Mouse (Mus musculus) midbrain, embryonic 13.5 days (tissue): ENCODE measurements around the gene Dtymk. TPM values are rescaled to one million over a fixed set of nuclear protein-coding genes. Genes with fewer than 3 reads are reported as not detected.
"Not testable (repeated sequence)": the region's sequence is repeated elsewhere in the genome, so short reads cannot be mapped to it uniquely, and the experiment has no call there.

Source experiments
- ATAC-seq: fragments of 200-750 bp; cut with Nextera tagmentation; 2 replicates; pipeline ENCODE4 v1.8.0; 2017; ENCODE audit warnings: mild to moderate bottlenecking, moderate TSS enrichment, moderate library complexity
- H3K27ac ChIP-seq: fragments of 300-500 bp; sonication (generic); 2 replicates; pipeline ENCODE4 v1.5.1; 2015; ENCODE audit warnings: inconsistent platforms, mild to moderate bottlenecking, moderate library complexity
- H3K27me3 ChIP-seq: fragments of 300-500 bp; sonication (generic); 2 replicates; pipeline ENCODE4 v1.6.1; 2015; ENCODE audit warnings: mild to moderate bottlenecking, inconsistent platforms
- H3K36me3 ChIP-seq: fragments of 300-500 bp; sonication (generic); 2 replicates; pipeline ENCODE4 v1.6.1; 2015; ENCODE audit warnings: mild to moderate bottlenecking, inconsistent platforms
- H3K4me1 ChIP-seq: fragments of 300-500 bp; sonication (generic); replicated peaks from 2 replicates; pipeline ENCODE4 v1.6.1; 2015; ENCODE audit warnings: inconsistent platforms
- H3K4me2 ChIP-seq: fragments of 300-500 bp; sonication (generic); replicated peaks from 2 replicates; pipeline ENCODE4 v1.6.1; 2015; ENCODE audit warnings: moderate library complexity, mild to moderate bottlenecking, inconsistent platforms
- H3K4me3 ChIP-seq: fragments of 300-500 bp; sonication (generic); replicated peaks from 2 replicates; pipeline ENCODE4 v1.5.1; 2015; ENCODE audit warnings: mild to moderate bottlenecking, inconsistent platforms
- H3K9ac ChIP-seq: fragments of 300-500 bp; sonication (generic); replicated peaks from 2 replicates; pipeline ENCODE4 v1.6.1; 2015; ENCODE audit warnings: mild to moderate bottlenecking, inconsistent platforms
- H3K9me3 ChIP-seq: fragments of 300-500 bp; sonication (generic); 2 replicates; pipeline ENCODE4 v1.6.1; 2016; ENCODE audit warnings: mild to moderate bottlenecking, inconsistent platforms
- WGBS: fragments of 180-500 bp; shearing (Covaris S2); methylation state at CpG from one replicate; pipeline ENCODE4 v1.1.7; 2015; 5-methylcytosine and 5-hydroxymethylcytosine counted together
- polyA plus RNA-seq: library from polyadenylated mRNA; unstranded; fragments of >200 nt; fragmentation: Nextera tagmentation; extraction: Ambion mirVana; gene quantifications from 2 replicates; pipeline ENCODE4 v1.2.1, GENCODE M21; 2015

Dtymk gene
- 172 and 175 TPM in 2 replicates for polyA plus RNA-seq

DNA sequence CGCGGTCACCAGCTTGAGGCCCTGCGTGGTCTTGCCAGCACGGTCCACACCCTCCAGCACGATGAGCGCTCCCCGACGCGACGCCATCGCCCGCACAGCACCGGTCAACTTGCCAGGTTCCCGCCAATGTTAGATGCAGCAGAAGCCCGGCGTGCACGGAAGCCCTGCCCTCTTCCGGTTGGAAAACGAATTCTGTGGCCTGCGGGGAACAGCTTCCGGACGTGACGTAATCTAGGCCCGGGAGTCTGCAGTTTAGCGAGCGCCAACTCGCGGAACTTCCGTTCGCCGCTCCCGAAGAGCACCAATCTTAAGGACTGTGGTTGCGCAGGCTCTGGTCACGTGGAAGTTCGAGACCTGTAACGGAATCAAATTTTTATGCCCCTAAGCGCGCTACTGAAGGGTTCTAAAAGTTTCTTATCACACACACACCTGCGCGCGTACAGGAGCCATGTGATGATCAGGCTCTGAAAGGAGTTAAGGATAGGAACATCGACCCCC is at the start of gene Dtymk:
Gene Dtymk (minus strand): TSS at position 194 of the 498 bp plus-strand sequence.
- Histone ChIP-seq H3K9ac (peak within 1 kb of the TSS; percentile 81), H3K27me3 (no peaks in the 10 kb centered on the region), H3K9me3 (no peaks in the 10 kb centered on the region), H3K4me2 (peak within 1 kb of the TSS; percentile 89), H3K4me1 (peaks cover 43% of the 10 kb centered on the region), H3K27ac (peak within 1 kb of the TSS; percentile 76), H3K36me3 (peaks cover 31% of the 10 kb centered on the region), H3K4me3 (peak within 1 kb of the TSS; percentile 81)
- WGBS: under 1% methylated on average over 42 of the region's 42 CpGs
- ATAC-seq: peak; percentile 56

DNA sequence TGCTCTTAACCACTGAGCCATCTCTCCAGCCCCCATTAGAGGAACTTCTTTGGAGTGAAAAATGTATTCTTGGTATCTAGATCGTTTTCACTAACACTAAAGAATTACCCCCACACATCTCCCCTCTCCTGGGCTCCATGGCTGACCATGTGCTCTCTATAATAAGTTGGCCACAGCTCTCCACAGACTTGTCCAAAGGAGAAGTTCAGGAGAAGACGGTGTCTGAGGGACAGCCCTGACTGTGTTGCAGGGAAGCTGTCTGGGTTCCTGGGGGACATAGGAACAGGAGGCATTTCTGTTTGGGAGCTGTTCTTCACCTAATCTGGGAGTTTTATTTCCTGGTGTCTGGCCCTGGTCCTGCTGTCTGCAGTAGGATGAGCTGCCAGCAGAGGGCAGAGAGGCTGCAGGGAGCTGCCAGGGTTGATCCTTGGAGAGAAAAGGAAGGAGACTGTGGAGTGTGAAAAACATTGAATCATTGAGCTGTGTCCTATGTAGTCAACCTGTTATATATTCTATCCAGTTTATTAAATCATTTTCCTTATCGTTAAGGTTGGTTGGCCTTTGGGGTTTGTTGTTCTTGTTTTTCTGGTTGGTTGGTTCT is 44.1 kb upstream of the Dtymk start:
- 78% methylated on average over 2 of the region's 3 CpGs for WGBS
- H3K4me1 ChIP-seq, H3K9ac ChIP-seq, H3K27me3 ChIP-seq, H3K4me3 ChIP-seq, H3K36me3 ChIP-seq, H3K4me2 ChIP-seq, H3K9me3 ChIP-seq, H3K27ac ChIP-seq: not testable (repeated sequence)
- peak; percentile 65 for ATAC-seq

GRCm38 (mm10) chr1:93838569-93838968 is 36.8 kb upstream of the Dtymk start:
- not testable (repeated sequence) for H3K9me3 ChIP-seq, H3K27me3 ChIP-seq
- 88% methylated on average over 8 of the region's 8 CpGs for whole genome bisulfite sequencing

DNA sequence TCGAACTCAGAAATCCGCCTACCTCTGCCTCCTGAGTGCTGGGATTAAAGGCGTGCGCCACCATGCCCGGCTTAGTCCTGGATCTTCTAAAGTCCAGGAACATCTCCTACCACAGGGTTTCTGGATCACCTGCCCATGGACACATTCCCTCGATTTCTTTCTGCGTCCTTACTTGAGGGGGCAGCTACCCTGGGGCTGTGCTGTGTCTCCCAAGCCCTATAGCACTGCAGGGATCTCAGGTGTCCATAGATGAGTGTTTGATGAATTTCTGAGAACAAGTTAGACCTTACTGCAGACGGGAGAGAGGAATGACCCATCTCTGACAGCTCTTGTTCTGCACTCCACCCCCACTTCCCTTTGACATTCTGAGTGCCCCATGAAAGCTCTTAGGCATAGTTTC is 35.6 kb upstream of the Dtymk start:
- H3K36me3 ChIP-seq: peaks cover 24% of the 10 kb centered on the region
- no peak overlapping the region for H3K27ac ChIP-seq
- H3K27me3 ChIP-seq: no peaks in the 10 kb centered on the region
- no peak for ATAC-seq
- H3K4me3 ChIP-seq: no peak overlapping the region
- no peaks in the 10 kb centered on the region for H3K9me3 ChIP-seq
- no peak overlapping the region for H3K4me2 ChIP-seq
- no peaks in the 10 kb centered on the region for H3K4me1 ChIP-seq
- 93% methylated on average over 8 of the region's 8 CpGs for WGBS
- H3K9ac ChIP-seq: no peak overlapping the region

More at GRCm38 (mm10) chr1:93838569-93838968, 36.8 kb upstream of the Dtymk start:
- H3K27ac ChIP-seq, H3K4me3 ChIP-seq, H3K9ac ChIP-seq, ATAC-seq, H3K4me1 ChIP-seq, H3K4me2 ChIP-seq: not testable (repeated sequence)
- peaks cover 24% of the 10 kb centered on the region for H3K36me3 ChIP-seq

DNA sequence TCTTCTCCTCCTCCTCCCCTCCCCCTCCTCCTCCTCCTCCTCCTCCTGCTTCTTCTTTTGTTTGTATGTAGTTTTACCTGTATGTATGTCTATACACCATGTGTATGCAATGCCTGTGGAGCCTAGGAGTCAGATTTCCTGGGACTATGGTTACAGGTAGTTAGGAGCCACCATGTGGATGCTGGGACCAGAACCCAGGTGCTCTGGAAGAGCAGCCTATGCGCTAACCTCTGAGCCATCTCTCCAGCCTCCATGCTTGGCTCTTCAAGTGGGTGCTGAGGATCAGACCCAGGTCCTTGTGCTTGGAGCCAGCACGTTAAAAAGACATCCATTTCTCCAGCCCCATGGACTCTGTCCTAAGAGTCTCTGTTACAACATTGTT is 34.8 kb upstream of the Dtymk start:
- Histone ChIP-seq H3K27me3 (no peaks in the 10 kb centered on the region), H3K9ac (no peak overlapping the region), H3K4me1 (no peaks in the 10 kb centered on the region), H3K4me3 (no peak overlapping the region), H3K9me3 (no peaks in the 10 kb centered on the region), H3K27ac (no peak overlapping the region), H3K4me2 (no peak overlapping the region), H3K36me3 (peaks cover 24% of the 10 kb centered on the region)
- ATAC-seq: no peak
- WGBS: 88% methylated on average over 2 of the region's 2 CpGs

- no peak for ATAC-seq
- 92% methylated on average over 6 of the region's 6 CpGs for WGBS
- Histone ChIP-seq H3K4me3 (no peak overlapping the region), H3K36me3 (peaks cover 24% of the 10 kb centered on the region), H3K9ac (no peak overlapping the region), H3K27me3 (no peaks in the 10 kb centered on the region), H3K9me3 (no peaks in the 10 kb centered on the region), H3K4me1 (no peaks in the 10 kb centered on the region), H3K4me2 (no peak overlapping the region), H3K27ac (no peak overlapping the region)
Observed at GRCm38 (mm10) chr1:93835876-93836531, 34.3 kb upstream of the Dtymk start.

GRCm38 (mm10) chr1:93835211-93835610 is 33.5 kb upstream of the Dtymk start:
- Histone ChIP-seq H3K4me3 (no peak overlapping the region), H3K4me1 (no peaks in the 10 kb centered on the region), H3K9me3 (no peaks in the 10 kb centered on the region), H3K9ac (no peak overlapping the region), H3K4me2 (no peak overlapping the region), H3K36me3 (peaks cover 24% of the 10 kb centered on the region), H3K27me3 (no peaks in the 10 kb centered on the region), H3K27ac (no peak overlapping the region)
- no peak for ATAC-seq
- 97% methylated on average over 4 of the region's 4 CpGs for WGBS

DNA sequence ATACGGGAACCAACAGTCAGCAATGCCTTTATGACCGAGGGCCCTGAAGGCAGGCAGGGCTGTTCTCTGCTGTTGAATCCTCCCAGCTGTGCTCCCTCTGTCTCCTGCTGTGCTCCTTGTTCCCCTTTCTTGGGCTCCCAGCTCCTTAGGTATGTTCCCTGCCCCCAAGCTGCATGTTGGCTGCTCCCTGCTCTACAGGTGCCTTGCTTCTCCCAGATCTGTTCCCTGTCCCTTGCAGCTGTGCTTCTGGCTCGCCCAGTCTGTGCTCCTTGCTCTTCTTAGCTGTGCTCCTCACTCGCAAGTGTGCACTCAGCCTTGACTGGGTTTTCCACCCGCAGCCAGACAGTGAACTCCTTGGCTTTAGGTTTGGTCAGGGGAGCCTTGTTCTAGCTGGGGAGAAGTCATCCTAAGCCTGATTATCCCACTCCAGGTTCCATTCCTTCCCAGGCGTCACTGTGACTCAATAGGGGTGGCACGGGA is 33.0 kb upstream of the Dtymk start:
- 88% methylated on average over 7 of the region's 7 CpGs for WGBS
- ATAC-seq: no peak

DNA sequence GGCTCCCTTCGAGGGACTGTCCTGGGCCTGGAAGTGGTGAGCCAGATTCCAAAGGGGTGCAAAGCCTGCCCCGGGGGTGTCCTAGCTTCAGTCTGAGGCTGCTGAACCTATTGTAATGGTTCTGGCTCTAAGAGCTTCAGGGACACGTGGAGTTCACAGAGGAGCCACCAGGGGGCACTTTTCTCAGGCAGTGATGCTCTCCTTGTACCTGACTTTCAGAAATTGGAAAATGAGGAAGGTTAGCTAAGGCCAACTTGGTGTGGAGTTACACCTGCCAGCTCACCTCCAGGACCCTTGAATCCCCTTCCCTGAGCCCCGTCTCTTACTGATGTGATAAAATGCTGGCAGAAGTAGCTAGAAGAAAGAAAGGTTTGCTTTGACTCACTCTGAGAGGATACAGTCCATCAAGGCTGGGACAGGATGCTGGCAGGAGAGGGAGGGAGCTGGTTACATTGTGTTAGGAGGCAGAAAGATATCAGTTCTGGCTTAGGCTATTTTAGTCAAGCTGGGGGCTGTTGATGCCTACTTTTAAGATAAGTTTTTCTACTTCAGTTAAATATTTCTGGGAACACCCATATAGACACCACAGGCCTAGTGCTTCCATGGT is 31.1 kb upstream of the Dtymk start:
- not testable (repeated sequence) for H3K27me3 ChIP-seq, H3K4me2 ChIP-seq, H3K4me1 ChIP-seq, H3K9ac ChIP-seq, ATAC-seq, H3K27ac ChIP-seq, H3K4me3 ChIP-seq, H3K9me3 ChIP-seq
- 77% methylated on average over 3 of the region's 4 CpGs for WGBS
- peaks cover 21% of the 10 kb centered on the region for H3K36me3 ChIP-seq

More for the DNA sequence above, 33.0 kb upstream of the Dtymk start:
- Histone ChIP-seq H3K9ac (no peak overlapping the region), H3K27ac (no peak overlapping the region), H3K9me3 (no peaks in the 10 kb centered on the region), H3K4me1 (no peaks in the 10 kb centered on the region), H3K36me3 (peaks cover 26% of the 10 kb centered on the region), H3K4me2 (no peak overlapping the region), H3K27me3 (no peaks in the 10 kb centered on the region), H3K4me3 (no peak overlapping the region)

GRCm38 (mm10) chr1:93826540-93826835 is 24.8 kb upstream of the Dtymk start:
- peak overlapping the region; percentile 59; the same call in 1 of the 2 replicates for H3K4me3 ChIP-seq
- H3K36me3 ChIP-seq: peaks cover 5% of the 10 kb centered on the region
- H3K27me3 ChIP-seq: no peaks in the 10 kb centered on the region
- no peak overlapping the region; the same call in 1 of the 2 replicates for H3K27ac ChIP-seq
- H3K4me1 ChIP-seq: peaks cover 17% of the 10 kb centered on the region
- H3K9me3 ChIP-seq: no peaks in the 10 kb centered on the region
- WGBS: 94% methylated on average over 9 of the region's 9 CpGs
- ATAC-seq: no peak
- peak overlapping the region; percentile 2; the same call in 1 of the 2 replicates for H3K9ac ChIP-seq
- H3K4me2 ChIP-seq: peak overlapping the region; percentile 65

DNA sequence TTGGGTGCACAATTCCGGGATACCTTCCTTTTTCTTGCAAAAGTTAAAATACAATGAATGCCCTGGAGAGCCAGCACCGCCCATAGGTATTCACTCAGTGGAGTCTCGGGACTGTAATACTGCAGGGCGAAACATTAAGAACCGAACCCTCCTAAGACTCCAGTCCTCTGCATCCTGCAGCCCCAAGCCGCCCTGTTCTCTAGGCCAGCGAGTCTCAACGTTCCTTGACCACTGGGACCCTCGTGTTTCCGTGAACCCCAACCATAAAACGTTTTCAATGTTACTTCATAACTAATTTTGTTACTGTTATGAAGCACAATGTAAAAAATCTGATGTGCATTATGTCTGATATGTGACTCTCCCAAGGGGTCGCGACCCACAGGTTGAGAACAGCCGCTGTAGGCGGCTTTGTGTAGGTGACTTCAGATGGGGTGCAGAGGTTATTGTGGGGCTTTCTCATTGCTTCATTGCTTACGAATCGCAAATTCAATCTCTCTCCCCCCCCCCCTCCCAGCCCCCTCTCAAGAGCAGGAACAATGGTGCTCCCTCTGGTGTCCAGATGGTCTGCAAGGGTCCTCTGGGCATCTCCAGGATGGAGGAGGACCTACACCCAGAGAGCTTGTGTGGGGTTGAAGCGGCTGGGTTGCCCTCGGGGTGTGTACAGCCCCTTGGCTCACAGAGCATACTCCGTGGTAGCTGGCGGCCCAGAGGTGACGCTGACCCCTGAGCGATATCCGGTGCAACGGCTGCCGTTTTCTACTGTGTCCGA is 24.2 kb upstream of the Dtymk start:
- H3K36me3 ChIP-seq: peaks cover 11% of the 10 kb centered on the region
- H3K27ac ChIP-seq: peak overlapping the region; percentile 96
- peak; percentile 49 for ATAC-seq
- no peaks in the 10 kb centered on the region for H3K27me3 ChIP-seq
- 37% methylated on average over 27 of the region's 27 CpGs for WGBS
- peak overlapping the region; percentile 65 for H3K4me2 ChIP-seq
- peak overlapping the region; percentile 59 for H3K4me3 ChIP-seq
- H3K4me1 ChIP-seq: peaks cover 17% of the 10 kb centered on the region
- H3K9me3 ChIP-seq: no peaks in the 10 kb centered on the region
- H3K9ac ChIP-seq: peak overlapping the region; percentile 74
